Mouse (Mus musculus): ENCODE measurements around the gene Smpd1.

DNA sequence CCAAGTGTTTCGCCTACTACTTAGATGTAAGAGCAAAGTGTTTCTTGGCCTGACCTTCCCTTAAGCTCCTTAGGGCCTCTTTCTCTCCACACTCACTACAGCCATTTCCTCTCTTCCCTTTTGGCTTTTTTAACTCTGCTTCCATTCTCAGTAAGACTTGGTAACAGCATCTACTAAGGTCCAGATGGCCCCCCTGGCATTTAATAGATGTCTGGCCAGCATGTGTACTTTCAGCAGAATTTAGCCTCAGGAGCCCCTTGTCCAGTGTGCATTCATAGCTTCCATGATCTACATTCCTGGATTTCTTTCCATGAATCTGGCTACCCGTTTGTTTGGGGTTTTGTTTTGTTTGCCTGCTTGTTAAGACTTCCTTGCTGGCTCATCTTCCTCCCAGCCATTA, 24.3 kb downstream of the Smpd1 start:
- TF ChIP-seq CTCF (IDR thresholded peaks at IDR 0.05; ENCODE audit: low read depth) (no peak), EP300 (IDR thresholded peaks at IDR 0.05; ENCODE audit: low read depth) (no peak)

Measured in heart, postnatal 0 days (tissue).